Mouse (Mus musculus) MN1 (cell line): ENCODE measurements around the gene Cdc123.

Source experiments
- DNase-seq: peaks from one replicate; pipeline ENCODE4 v3.0.0-alpha.2; 2016; ENCODE audit warnings: low spot score

The Cdc123 gene

DNA sequence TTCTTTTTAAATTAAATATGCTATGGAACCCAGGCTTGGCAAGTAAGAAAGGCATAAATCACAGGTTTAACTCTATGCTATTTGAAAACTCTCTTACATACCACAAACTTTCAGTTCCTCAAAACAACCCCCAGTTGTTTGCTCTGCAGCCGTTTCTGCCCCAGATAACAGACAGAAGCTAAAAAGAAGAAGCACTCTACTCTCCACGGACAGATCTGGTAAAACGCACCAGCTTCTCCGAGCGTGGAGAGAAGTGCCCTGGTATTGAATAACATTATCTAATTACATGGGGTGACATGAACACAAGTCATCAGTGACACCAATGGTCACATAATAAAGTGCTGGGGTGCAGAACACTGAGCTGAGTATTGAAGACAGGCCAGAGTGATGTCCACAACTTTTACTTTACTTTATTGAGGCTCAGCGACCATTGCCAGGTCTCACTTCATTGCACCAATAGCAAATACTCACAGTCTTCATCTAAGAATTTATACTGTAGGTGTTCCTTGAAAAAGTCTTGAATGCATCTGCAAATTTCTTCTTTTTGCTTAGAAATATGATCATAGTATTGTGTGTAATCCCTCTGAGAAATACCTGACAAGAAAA is 40.4 kb downstream of the Cdc123 start:
- DNase-seq = no peak

GRCm38 (mm10) chr2:5801927-5802590 is 42.9 kb downstream of the Cdc123 start:
- DNase-seq = no peak

DNA sequence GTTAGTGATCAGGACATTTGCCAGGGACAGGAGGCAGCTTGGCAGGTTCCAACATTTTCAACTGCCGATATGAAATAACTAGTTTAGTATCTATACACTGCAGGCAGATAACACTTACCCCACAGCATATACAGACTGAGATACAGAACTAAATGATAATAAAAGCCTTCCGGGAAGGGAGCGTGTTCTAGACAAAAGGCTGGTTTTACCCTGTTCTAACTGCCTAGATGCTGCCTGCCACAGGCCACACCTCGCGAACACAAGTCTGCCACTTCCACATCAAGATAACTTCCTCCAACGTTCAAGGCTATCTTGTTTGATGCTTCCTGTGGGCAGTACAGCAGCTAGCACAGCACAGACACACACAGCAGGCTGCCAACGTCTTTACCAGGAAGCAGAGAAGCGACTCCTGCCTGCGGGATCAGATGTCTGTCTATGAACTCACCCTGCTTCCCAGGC is 43.8 kb downstream of the Cdc123 start:
- DNase-seq = no peak

GRCm38 (mm10) chr2:5797816-5798672 is 46.9 kb downstream of the Cdc123 start:
- no peak for DNase-seq

DNA sequence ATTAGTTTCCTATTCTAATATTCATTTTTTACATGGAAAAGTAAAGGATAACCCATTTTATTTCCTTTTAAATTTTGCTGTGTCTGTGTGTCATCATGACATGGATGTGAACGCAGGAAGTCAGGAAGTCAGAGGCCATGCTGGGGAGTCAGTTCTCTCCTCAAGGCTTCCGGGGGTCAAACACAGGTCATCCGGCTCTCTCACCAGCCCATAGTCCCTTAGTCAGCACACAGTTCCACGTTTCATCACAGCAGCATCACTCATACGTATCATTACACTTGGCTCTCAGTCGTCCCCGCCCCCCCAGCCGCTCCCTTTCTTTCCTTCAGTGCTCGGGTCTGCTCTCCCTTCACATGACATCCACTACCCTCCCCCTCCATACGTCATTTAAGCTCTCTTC is 51.2 kb downstream of the Cdc123 start:
- DNase-seq = no peak

GRCm38 (mm10) chr2:5792056-5792455 is 52.9 kb downstream of the Cdc123 start:
- no peak for DNase-seq

DNA sequence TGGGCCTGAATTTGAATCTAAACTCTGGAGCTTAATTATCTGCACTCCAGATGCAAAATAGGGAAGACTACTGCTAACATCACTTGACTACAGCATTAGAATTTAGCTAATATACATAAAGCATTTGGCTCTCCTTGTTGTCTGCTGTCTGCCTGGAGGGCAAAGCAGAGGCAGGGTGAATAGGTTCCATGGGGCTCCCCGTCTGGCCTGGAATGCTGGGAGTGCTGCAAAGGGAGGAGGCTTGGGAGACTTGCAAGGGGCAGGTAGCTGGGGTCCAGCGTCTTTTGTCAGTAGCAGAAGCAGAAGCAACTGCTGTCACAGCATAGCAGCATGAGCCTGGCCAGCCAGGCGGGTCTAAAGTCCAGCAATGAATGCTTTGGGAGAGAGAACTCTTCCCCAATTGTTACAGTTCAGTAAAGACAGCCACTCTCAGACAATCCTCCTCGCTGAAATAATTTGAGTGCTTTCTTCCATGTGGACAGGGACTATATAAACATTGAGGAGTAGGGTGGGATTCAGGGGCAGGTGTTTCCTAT is 55.3 kb downstream of the Cdc123 start:
- DNase-seq = no peak

- DNase-seq = no peak
Observed at GRCm38 (mm10) chr2:5787391-5787790, 57.6 kb downstream of the Cdc123 start.

DNA sequence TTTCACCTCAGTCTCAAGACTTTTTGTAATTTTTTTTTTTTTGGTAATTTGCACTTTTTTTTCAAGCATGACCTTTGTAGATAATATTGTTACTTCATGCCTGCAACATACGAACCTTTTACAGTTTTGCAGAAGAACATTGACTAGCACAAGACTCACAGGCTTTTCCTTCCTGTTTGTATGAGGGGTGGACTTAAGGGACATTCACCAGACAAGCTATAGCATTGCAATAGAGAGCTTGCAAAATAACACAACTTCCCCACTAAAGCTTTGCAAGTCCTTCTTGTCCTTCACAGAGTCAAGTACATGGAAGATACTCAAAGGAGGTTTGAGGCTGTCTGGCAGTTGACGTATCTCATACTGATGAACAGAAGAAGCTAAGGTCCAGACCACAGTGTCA is 72.5 kb downstream of the Cdc123 start:
- DNase-seq = no peak

- DNase-seq = peak; percentile 73
Observed at GRCm38 (mm10) chr2:5770708-5771241, 74.2 kb downstream of the Cdc123 start.

DNA sequence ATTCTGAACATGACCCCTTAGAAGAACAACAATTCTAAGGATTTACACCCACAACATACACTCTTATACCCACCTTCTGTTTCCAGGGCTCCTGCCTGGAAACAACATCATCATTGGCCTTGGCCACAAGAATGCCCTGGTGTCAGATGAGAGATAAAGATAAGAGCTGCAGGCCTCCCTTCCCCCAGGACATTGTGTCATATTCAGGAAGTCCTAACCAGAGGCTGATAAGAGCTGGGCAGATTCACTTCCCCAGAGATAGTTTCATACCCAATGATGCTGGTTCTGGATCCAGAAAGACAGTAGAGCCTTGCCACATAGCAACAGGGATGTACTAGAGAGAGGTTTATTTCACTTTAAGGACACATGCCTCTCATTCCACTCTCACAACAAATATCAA is 75.3 kb downstream of the Cdc123 start:
- no peak for DNase-seq

DNA sequence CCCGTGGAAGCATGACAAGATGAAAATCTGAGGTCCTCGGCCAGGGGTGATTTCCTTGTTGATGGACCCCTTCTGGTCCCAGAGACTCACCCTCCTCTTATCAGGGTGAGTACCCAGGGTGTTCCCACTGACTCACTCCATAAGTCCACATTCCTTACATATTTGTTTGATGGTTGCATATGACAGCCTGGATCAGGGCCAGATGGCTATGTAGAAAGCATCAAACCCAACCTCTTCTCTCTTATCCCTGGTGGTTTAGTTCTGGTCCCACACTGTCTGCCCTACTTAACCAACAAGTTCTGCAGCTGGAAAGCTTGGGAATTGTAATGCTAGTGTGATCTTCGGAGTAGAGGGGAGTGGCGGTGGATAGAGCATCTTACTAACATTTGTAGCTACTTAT is 76.0 kb downstream of the Cdc123 start:
- no peak for DNase-seq

DNA sequence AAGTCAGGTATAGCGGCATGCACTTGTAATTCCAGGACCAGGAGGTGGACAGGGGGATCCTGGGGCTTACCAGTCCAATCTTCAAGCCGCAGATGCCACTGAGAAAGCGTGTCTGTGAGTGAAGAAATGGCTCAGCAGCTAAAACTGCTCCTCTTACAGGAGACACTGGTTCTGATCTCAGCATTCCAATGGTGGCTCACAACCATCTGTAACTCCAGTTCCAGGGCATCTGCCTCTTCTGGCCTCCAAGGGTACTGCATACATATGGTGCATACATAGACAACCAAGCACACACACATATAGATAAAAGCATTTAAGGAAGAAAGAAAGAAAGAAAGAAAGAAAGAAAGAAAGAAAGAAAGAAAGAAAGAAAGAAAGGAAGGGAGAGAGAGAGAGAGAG is 82.9 kb downstream of the Cdc123 start:
- no peak for DNase-seq

DNA sequence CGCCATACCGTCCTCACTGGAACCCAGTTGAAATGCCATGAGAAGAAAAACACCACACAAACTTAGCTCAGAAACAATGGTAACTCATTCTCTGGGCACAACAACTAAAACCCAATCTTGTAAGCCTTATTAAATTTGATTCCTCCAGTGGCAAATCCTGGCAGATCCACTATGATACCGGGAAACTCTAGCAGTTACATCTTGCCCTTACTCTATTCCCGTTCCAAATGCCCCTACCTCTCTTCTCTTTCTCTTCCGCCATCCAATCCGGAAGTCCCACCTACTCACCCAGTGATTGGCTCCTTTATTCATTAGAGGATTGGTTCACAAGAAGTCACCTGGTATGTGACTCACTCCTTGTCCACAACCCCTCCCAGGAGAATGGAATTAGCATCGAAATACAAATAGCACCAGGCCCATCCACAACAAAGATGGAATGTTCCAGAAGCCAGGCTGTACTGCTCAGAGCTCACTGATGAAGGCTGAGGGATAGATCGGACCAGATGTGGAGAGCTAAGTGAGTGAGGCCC is 84.4 kb downstream of the Cdc123 start:
- no peak for DNase-seq

GRCm38 (mm10) chr2:5758569-5758968 is 86.4 kb downstream of the Cdc123 start:
- DNase-seq = no peak

- no peak for DNase-seq
Observed at GRCm38 (mm10) chr2:5750872-5751271, 94.1 kb downstream of the Cdc123 start.

- no peak for DNase-seq
Observed at GRCm38 (mm10) chr2:5749210-5749609, 95.8 kb downstream of the Cdc123 start.

- no peak for DNase-seq
Observed at GRCm38 (mm10) chr2:5747545-5748043, 97.4 kb downstream of the Cdc123 start.

DNA sequence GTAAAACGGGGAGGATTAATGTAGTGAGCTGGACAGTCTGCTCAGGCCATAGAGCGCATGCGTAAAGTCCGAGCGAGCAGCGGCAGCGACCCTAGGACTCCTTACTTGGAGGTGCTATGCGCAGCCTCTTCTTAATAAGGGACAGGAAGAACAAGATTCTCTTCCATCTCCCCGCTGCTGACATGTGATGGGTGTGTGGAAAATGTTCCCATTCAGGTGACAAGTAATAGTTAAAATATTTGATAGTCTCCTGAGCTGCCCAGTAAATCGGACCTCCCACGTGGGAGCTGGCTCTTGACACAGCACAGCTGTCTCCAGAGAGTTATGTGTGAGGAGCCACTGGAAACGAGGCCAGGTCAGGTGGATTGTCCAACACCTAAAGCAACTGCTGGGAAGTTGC is 98.4 kb downstream of the Cdc123 start:
- DNase-seq = no peak
